Mouse (Mus musculus): ENCODE measurements around the gene Slc39a2.
"Not testable (repeated sequence)": the region's sequence is repeated elsewhere in the genome, so short reads cannot be mapped to it uniquely, and the experiment has no call there.

The Slc39a2 gene

DNA sequence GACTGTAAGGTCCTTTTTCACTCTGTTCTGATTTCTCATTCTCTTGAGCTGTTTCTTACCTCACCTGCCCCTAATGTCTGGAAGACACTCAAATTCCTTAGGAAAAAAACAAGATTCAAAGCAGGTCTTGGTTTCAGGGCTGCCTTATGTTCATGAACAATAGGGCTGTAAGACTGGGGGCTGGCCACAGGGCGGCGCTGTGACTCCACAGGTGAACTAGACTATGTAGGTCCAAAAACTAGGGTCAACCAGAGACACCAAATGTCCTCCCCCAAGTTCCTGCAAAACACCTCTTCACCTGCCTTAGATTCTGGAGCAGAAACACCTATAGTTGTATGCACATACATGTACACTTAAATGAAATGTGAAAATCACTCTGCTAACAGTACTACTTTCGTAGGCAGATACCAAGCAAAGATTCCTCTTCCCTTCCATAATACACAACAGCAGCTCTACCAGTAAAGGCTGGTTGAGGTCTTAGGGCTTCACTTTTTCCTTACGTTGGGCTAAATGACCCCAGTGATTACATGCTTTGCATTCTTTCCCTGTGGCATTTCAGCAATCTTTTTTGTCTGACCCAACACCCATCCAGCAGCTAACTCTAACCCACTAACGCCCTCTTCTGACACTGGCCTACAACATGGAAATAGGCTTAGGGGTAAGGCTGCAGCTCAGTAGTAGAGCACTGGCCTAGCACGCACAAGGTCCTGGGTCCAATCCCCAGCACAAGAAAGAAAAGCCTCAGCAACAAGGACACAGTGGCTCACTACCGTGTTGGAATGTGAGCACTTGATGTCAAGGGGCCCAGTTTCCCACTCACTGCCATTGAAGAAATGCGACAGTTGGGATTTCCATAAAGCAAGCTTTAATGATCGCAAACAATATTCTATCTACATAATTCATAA, 10.4 kb downstream of the Slc39a2 start:
- DNase-seq = peak; percentile 43 to 77

DNA sequence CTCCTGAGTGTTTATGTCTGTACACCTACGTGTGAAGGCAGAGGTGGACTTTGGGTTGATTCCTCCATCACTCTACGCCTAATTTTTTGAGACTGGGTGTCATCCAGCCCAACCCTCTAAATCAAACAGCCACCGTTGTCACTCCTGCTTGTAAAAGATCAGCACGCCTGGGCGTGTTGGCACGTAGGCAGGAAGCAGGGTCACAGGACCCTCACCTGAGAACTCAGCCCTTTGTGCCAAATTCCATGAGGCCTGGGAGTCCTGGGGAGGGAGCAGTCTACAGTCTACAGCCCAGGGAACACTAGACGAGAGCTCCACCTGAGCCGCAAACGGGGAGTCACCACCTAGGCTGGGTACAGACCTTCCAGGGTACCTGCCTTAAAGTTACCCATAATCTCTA, 11.1 kb downstream of the Slc39a2 start:
- no peak for DNase-seq

- no peak for DNase-seq
These were observed 12.0 kb downstream of the Slc39a2 start for GRCm38 (mm10) chr14:51904706-51905105.

GRCm38 (mm10) chr14:51906102-51906501, 13.4 kb downstream of the Slc39a2 start:
- no peak for DNase-seq

DNA sequence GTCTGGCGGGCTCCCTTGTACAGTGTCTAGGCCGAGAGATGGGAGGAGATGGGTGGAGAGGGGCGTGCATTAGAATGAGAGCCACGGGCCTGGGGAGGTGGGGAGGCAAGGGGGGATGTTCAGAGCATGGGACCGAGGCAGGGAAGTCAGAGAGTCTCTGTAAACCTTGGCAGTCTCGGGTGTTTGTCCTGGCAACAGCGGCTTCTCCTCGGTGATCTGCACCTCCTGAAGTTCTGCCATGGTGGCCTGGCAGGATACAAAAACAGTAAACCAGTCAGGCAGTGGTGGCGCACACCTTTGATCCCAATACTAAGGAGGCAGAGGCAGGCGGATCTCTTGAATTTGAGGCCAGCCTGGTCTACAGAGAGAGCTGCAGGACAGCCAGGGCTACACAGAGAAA, 18.6 kb downstream of the Slc39a2 start:
- DNase-seq = no peak

DNA sequence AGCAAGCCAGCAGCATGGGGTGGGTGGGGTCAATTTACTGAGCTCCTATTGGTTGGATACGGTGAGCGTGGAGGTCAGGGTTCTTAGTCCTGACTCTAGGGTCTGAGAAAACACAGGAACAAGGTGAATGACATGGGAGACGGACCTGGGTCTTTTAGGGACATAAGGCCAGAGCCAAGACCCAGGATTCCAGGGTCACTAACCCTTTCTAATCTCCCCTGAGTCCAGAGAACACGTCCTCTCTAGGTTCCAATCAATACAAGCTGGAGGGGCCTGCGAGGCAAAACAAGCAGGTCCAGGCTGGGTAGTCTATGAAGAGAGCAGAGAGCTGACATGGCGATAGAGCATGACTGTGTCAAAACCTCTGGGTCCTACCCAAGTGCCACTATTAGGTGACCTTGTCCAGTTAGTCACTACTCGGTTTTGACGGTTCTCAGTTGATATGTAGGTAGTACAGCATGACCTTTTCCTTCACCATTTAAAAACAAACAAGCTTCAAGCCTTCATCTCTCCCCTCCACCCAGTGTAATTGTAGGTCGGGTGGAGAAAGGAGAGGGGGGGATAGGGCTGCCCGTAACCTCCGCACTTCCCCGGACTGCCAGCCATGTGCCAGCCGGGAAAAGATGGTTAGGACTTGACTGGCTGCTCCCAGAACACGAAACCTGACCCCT, 19.8 kb downstream of the Slc39a2 start:
- no peak for DNase-seq

GRCm38 (mm10) chr14:51913062-51913959, 20.6 kb downstream of the Slc39a2 start:
- peak; percentile 61 to 63 for DNase-seq

DNA sequence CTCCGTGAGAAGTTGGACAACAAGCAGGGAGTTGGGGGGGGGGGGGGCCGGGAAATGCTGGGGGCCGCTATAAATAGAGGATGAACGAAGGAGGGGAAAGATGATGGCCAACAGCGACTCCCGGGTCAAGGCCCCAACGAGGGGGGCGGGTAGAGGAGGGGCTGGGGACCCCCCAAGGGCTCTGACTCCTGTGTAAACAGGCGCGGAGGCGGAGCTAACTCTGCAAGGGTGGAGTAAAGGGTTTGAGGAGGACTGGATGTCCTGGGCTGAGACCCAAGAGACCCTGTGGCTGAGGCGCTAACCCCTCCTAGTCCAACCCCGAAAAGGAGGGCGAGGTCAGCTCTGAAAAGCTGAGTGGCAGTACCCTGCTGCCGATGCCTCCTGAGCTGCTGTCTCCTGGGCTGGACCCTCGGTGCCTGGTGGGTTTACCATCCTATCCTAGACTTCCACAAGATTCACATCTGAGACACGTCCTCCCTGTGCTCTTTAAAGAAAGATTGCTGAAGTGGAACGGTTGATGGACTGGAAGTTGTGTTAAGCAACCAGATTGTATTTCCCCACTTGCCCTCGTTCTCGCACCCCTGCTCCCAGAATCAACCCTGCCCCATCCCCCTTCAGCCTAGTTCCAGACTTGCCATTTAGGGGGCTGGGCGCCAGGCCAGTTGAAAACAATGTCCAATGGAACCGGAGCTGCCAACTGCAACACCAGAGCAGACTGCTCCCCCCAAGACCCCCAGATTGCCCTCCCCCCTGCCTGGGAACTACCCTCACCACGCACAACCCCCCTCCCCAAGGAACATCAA, 21.5 kb downstream of the Slc39a2 start, which contains the start of gene Ndrg2:
Gene Ndrg2 (minus strand): TSS at position 199 of the 803 bp plus-strand sequence.
- DNase-seq = peak; percentile 21 to 25

DNA sequence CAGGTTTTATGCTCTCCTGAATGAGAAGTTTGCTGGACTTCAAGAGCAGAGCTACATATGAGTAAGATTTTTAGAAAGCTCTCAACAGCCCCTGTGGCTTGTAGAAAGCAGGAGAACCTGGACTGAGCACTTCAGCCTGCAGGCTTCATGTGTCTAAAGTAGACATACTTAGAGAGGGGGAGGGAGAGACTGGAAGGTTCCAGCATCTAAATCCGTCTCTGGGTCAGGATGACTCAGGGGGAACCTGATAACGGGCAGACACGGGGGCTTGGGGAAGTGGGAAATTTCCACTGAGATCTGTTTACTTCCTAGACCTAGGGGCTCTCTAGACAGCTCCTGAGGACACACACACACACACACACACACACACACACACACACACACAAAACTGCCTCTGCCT, 22.3 kb downstream of the Slc39a2 start:
- DNase-seq = no peak

- DNase-seq = no peak
These were observed 23.9 kb downstream of the Slc39a2 start for GRCm38 (mm10) chr14:51916539-51916938.

- DNase-seq = no peak
These were observed 25.4 kb downstream of the Slc39a2 start, which contains the start of gene Tppp2 for GRCm38 (mm10) chr14:51918125-51918524. Tppp2 (plus strand) TSS chr14:51918425.

- no peak for DNase-seq
These were observed 26.3 kb downstream of the Slc39a2 start for GRCm38 (mm10) chr14:51918966-51919365.

DNA sequence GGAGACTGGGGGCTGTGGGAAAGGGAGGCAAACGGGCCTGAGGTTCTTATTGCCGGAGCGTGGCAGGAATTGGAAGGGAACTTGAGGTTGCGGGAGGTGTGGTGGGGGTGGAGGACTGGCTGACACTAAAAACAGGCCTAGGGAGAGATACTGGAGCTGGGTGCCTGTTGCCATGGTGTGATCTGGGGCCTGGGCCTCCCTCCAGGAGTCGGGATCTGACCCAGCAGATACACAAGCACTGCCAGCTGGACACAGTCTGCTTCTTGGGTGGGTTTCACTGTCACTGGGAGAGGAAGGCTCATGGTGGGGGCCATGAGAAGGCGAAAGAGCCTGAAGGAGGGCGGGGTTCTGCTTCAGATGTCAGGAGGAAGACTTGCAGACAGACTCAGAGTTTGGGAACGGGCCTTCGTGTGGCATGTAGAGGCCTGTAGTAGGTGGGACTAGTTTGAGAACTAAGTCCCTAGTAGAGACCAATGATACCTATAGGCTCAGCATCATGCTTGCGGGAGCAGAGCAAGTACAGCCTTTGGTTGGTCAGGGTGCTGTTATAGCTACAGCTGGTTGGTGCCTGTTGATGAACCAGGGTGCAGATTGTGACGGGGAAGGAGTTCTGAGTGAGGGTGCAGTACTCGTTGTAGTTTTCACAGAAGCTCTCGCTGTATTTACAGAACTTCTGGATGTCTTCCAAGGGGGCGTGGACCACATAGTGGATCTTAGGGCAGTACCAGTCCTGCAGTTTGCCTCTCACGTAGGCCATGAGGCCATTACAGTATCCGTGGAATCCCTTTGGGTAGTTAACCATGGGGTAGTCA, 29.3 kb downstream of the Slc39a2 start:
- no peak for DNase-seq

DNA sequence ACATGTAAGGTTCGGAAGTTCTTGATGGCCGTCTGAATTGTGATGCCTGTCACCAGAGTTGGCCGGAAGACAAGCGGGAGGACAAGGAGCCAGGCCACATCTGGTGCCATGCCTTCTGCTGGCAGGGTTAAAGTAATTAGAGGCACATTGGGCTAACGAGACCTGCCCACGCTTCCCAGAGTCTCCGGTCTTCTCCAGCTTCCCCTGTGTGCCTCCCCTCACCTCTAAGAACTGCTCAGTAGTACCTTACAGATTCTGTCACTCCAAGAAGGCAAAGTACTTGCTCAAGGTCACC, 29.8 kb downstream of the Slc39a2 start, which contains the start of gene Rnase13:
Gene Rnase13 (minus strand): TSS at position 203 of the 295 bp plus-strand sequence.
- no peak for DNase-seq

DNA sequence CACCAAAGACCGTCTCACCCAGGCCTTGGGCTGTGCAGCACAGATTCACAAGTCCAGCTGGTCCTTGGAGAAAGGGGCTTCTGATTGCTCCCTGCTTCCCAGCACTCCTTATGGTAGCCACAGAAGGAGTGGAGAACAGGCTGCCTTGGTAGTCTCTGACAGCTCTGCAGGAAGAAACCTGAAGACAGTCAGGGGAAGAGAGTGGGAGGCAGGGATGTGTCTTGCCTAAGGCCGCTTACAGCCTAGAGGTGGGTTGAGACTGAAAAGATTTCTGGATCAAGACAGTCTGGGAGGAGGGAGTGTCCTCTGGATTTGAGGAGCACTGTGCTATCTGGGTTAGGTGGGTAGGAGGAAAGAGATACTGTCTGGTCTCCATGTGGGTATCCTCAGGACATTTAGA, 30.2 kb downstream of the Slc39a2 start:
- no peak for DNase-seq

DNA sequence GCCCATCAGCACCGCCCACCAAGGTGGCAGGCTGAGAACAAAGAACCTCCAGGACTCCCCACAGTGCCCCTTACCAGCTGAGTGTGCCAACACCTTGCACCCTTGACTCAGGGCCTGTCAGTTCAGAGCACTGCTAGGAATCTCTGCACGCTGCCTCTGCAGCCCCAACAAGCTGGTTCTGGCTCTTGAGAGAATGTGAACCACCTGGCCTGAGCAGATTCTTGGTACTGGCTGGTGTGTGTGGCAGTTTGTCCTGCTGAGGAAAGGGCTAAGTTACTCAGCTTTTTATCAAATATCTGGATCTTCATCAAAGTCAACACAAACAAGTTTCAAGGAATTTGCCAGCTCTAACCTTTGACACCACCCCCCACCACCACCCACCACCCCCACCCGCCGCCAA, 30.8 kb downstream of the Slc39a2 start:
- DNase-seq = no peak

DNA sequence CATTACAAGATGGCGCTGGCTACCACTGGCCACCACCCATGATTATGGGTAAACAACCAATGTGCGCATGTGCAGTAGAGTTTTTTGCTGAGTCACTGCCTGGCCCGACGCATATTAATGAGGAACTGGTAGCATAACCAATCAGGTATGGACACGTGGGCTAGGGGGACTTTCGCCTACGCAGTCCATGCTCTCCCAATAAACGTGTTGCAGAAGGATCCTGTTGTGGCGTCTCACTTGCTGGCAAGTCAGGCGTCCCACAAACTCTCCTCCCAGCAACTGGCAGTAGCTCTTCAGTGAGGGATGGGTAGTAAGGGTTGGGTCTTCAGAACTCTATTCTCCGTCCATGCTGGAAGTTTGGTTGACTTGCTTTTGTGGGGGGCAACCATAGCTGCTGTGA, 34.2 kb downstream of the Slc39a2 start:
- not testable (repeated sequence) for DNase-seq

DNA sequence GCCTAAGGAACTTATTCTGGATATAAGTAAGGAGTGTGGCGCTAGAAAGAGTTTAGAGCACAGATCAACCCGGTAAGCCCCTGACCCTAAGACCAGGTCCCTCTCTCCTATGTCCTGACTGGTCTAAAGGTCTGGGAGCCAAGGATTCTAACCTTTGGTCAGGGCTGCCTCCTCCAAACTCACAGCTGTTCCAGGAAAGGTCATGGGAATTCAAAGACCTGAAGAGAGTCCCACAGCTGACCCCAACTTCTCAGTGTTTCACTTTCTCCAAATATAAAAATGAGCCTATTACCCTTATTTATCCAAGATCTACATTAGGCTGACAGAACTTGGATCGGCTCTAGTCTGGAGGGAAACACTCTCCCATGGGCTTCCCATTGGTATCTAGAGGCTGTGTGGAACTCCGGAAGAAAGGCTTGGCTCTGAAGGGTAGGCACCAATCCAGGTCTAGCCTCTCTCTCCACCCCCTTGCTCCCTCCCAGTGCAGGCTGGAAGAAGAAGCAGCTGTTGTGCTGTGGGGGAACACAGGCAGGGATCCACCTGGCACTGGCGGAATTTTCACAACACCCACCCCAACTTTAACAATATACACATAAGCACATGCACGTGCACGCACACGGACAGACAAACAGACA, 36.7 kb downstream of the Slc39a2 start:
- no peak for DNase-seq

DNA sequence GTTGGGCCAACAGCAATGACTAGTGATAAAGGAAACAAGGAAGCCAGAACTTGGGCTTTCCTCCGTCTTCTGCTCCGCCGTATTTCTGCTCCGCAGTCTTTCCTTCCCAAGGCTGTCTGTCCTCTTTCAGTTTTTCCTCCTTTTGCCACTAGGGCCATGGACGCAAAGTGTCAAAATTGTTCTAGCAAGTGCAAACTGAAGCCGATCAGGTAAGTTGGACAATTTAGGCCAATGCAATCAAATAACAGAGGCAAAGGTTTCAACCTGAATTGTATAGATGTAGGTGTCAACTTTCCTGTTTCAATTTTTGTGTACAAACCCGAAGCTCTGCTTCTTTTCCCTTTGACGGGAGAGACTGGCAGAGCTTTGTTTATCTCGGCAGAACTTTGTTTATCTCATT, 37.3 kb downstream of the Slc39a2 start:
- DNase-seq = no peak

DNA sequence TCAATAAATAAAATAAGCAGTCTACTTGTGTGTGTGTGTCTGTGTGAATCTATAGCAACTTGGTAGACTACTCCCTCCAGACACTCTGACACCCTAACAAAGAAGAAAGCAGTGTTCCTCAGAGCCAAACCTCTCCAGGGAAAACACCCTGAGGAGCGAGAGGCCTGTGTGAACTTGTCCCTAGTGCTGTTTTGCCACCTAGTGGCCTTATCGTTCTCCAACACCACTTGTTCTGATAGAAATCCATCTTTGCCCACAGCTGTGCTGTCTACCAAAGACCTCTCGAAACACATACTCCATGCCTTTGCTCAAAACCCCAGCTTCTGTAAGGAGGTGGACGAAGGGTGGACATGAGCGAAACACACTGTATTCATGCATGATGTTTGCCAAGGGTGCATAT, 38.1 kb downstream of the Slc39a2 start:
- no peak for DNase-seq

Data from spleen, adult 18-20 months (tissue).